Mouse (Mus musculus) bone marrow, adult 2 months (tissue): ENCODE data around the gene Traf4.

Experiments used
- CTCF ChIP-seq: fragments of 200-500 bp; IDR thresholded peaks from 2 replicates; pipeline ENCODE4 v1.5.1; 2011; ENCODE audit warnings: low read length, control low read depth; ENCODE audit not compliant: control insufficient read depth, insufficient read depth
- POLR2A ChIP-seq: fragments of 200-500 bp; IDR thresholded peaks from 2 replicates; pipeline ENCODE4 v1.6.1; 2011; ENCODE audit warnings: low read depth, mild to moderate bottlenecking, control low read depth, low read length, borderline replicate concordance; ENCODE audit not compliant: control insufficient read depth

- no peak; the same call in 1 of the 2 replicates for TF ChIP-seq POLR2A
- no peak for TF ChIP-seq CTCF
Measured at GRCm38 (mm10) chr11:78182961-78183844, 17.8 kb upstream of the Traf4 start, which contains the start of gene Rpl23a.
